Mouse (Mus musculus) splenic B cell, adult 2 months (primary cell): Measurements from ENCODE around the gene Stk24.

Experiments
- DNase-seq: peaks from one replicate; pipeline ENCODE4 v3.0.0-alpha.2; 2011; ENCODE audit warnings: low read depth, low spot score
- H3K27me3 ChIP-seq: 2 replicates; pipeline ENCODE4 v1.6.1; 2012; ENCODE audit warnings: mild to moderate bottlenecking, low read length, moderate library complexity, mixed read lengths; ENCODE audit not compliant: control insufficient read depth, poor library complexity, insufficient read depth, severe bottlenecking
- H3K36me3 ChIP-seq: 2 replicates; pipeline ENCODE4 v1.6.1; 2012; ENCODE audit warnings: mild to moderate bottlenecking, low read length, moderate library complexity, mixed read lengths; ENCODE audit not compliant: control insufficient read depth, poor library complexity, insufficient read depth, severe bottlenecking

The Stk24 gene

DNA sequence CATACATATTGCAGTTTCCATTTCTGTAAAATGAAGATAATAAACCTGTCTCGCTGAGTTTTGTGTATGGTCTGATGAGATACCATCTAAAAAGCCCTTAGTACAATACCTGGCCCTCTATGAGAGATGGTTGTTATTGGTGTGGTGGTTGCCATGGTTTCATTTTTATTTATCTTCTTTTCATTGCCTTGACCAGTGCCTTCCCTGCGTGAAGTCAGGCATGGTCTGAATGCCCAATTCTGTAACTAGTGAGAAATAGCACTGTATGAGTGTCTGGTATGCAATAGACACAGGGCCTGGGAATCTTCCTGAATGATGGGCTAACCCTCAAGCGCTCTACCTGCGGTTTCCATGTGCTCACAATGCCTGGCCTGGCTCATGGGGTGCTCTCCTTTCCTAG, 143.1 kb downstream of the Stk24 start:
- DNase-seq = no peak
- Histone ChIP-seq H3K27me3 (no peaks in the 10 kb centered on the region; the same call in 1 of the 2 replicates), H3K36me3 (no peaks in the 10 kb centered on the region)
